Mouse (Mus musculus): Measurements from ENCODE around the gene Atp1b3. TPM values are rescaled to one million over a fixed set of nuclear protein-coding genes. Genes with fewer than 3 reads are reported as not detected.

Atp1b3 gene
- polyA plus RNA-seq (2015; fragmentation: Nextera tagmentation; extraction: Ambion mirVana), result 89.5 and 104 TPM in 2 replicates

GRCm38 (mm10) chr9:96364141-96364838, at the start of gene Atp1b3:
Gene Atp1b3 (minus strand): TSS chr9:96364442.

Other genes with a start within 250 kb of the Atp1b3 start
- 2.4 and 2.6 TPM in 2 replicates for gene Gk5, start 245.1 kb downstream of the Atp1b3 start, polyA plus RNA-seq (2015; fragmentation: Nextera tagmentation; extraction: Ambion mirVana)
- gene Tfdp2, start 168.2 kb downstream of the Atp1b3 start, polyA plus RNA-seq (2015; fragmentation: Nextera tagmentation; extraction: Ambion mirVana), result 42.4 and 54.8 TPM in 2 replicates
- 205 and 225 TPM in 2 replicates for gene Rnf7, start 114.2 kb upstream of the Atp1b3 start, polyA plus RNA-seq (2015; fragmentation: Nextera tagmentation; extraction: Ambion mirVana)
- not detected in 2 replicates for gene Gm28729, start 160.8 kb upstream of the Atp1b3 start, polyA plus RNA-seq (2015; fragmentation: Nextera tagmentation; extraction: Ambion mirVana)

Data from skeletal muscle tissue, postnatal 0 days (tissue).